Mouse (Mus musculus): ENCODE measurements around the gene Sp1. TPM values are rescaled to one million over a fixed set of nuclear protein-coding genes. Genes with fewer than 3 reads are reported as not detected.
A peak's percentile ranks its signal among the peaks of the same experiment; 100 is the strongest.

The Sp1 gene
- polyA plus RNA-seq, 2 experiments, result 17.2 to 35.7 TPM

DNA sequence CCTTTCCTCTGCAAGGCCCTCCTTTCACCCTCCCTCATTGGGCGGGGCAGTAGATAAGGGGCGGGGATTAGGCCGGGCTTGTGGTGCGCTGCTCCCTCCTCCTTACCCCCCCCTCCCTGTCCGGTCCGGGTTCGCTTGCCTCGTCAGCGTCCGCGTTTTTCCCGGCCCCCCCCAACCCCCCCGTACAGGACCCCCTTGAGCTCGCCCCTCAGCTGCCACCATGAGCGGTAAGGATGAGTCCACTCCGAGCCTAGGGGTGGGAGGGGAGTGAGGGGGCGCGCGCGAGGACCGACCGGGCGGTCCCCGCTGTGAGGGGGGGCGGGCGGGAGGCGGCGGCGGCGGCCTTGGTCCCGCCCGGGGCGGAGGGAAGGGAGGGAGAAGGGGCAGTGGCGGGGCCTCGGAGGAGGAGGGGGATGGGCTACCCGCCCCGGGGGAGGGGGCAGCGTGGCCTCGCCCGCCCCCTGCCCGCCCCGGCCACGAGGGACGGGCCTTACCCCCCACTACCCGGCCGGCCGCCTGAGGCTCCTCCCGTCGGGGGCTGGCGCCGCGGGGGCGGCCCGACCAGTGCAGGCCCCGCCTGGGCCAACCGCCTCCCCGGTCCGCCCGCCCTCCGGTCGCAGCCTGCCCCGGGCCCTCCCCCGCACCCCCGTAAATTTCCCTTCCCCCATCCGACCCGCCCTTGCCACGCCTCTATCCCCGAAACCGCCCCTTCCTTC, 411 bp downstream of the Sp1 start:
- H3K4me3 ChIP-seq (replicated peaks; ENCODE audit: low read length), result peak overlapping the region; percentile 87
- H3K4me2 ChIP-seq (replicated peaks; ENCODE audit: low read depth, low read length, severe bottlenecking), result peak overlapping the region; percentile 41
- 2% methylated on average over 25 of the region's 69 CpGs for WGBS
- H3K9ac ChIP-seq (ENCODE audit: low read depth, low read length, severe bottlenecking), result peak overlapping the region; percentile 97
- ATAC-seq (ENCODE audit: low FRiP score, low read depth) (0 out of 2 replicates have a peak, but pooled peaks have one; percentile 1), DNase-seq (ENCODE audit: low spot score) (peak; percentile 78)
- no peaks in the 10 kb centered on the region for H3K9me3 ChIP-seq (ENCODE audit: control insufficient read depth, low read length)
- H3K27ac ChIP-seq (replicated peaks; ENCODE audit: low read depth, low read length), result peak overlapping the region; percentile 98
- TF ChIP-seq POLR2A (IDR thresholded peaks at IDR 0.05; ENCODE audit: borderline replicate concordance, extremely low read depth, insufficient read depth, insufficient read length), result no peak
- peaks cover 11% of the 10 kb centered on the region for H3K4me1 ChIP-seq (ENCODE audit: control insufficient read depth, insufficient read depth, low read length)
- H3K36me3 ChIP-seq (ENCODE audit: control insufficient read depth, insufficient read depth, low read length), result peaks cover 35% of the 10 kb centered on the region
- H3K27me3 ChIP-seq (ENCODE audit: control insufficient read depth, insufficient read depth, low read length), result no peaks in the 10 kb centered on the region

DNA sequence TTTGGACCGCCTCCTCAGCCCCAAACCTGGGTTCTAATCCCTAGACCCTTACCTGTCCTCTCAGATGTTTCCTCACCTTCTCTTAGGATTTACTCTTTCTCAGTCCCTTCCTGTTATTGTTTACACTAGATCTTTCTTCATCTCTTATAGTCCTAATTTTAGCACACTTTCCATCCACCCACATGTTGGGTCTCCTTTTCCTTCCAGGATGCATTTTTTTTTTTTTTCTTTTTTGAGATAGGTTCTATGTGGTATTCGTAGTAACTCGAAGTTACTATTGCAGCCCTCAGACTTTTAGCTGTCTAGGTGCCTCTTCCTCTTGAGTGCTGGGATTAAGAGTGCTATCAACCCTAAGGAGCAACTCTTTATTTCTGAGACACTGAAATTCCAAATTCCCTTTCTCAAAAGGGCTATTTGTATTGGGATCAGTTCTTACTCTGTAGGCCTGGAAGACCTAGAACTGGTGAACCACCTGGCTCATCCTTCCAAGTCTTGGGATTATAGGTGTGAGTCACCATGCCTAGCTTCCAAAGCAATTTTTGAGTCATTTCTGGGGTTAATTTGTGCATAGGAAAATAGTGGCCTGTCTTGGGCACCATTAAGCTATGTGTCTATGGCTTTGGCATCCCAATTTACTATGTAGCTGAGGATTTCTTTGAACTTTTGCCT, 1.1 kb downstream of the Sp1 start:
- Histone ChIP-seq H3K9me3 (ENCODE audit: control insufficient read depth, low read length) (no peaks in the 10 kb centered on the region), H3K27ac (replicated peaks; ENCODE audit: low read depth, low read length) (peak overlapping the region; percentile 98), H3K4me3 (replicated peaks; ENCODE audit: low read length) (peak overlapping the region; percentile 87), H3K4me2 (replicated peaks; ENCODE audit: low read depth, low read length, severe bottlenecking) (peak overlapping the region; percentile 41), H3K27me3 (ENCODE audit: control insufficient read depth, insufficient read depth, low read length) (no peaks in the 10 kb centered on the region), H3K36me3 (ENCODE audit: control insufficient read depth, insufficient read depth, low read length) (peaks cover 35% of the 10 kb centered on the region), H3K9ac (ENCODE audit: low read depth, low read length, severe bottlenecking) (peak overlapping the region; percentile 97), H3K4me1 (ENCODE audit: control insufficient read depth, insufficient read depth, low read length) (peaks cover 11% of the 10 kb centered on the region)
- no peak for TF ChIP-seq POLR2A (IDR thresholded peaks at IDR 0.05; ENCODE audit: borderline replicate concordance, extremely low read depth, insufficient read depth, insufficient read length)
- WGBS, result 22% methylated on average over 3 of the region's 3 CpGs
- DNase-seq (ENCODE audit: low spot score) (no peak), ATAC-seq (ENCODE audit: low FRiP score, low read depth) (no peak)

DNA sequence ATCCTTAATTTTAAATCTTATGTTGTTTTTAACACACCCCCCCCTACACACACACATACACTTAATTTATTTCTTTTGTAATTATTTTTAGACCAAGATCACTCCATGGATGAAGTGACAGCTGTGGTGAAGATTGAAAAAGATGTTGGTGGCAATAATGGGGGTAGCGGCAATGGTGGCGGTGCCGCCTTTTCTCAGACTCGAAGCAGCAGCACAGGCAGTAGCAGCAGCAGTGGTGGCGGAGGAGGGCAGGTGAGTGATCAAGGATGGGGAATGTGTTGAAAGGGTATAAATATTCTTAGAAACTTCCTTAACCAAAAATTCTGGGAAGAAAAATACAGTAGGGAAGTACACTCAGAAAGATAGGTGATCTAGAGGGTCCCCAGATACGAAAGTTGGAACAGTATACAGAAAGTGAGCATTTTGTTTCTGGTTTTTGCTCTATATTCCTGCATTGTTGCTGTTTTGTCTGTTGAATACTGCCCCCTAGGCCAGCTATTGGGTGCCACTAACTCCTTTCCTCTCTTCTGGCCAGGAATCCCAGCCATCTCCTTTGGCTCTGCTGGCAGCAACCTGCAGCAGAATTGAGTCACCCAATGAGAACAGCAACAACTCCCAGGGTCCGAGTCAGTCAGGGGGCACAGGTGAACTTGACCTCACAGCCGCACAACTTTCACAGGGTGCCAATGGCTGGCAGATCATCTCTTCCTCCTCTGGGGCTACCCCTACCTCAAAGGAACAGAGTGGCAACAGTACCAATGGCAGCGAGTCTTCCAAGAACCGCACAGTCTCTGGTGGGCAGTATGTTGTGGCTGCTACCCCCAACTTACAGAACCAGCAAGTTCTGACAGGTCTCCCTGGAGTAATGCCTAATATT, 2.0 kb downstream of the Sp1 start:
- H3K4me1 ChIP-seq (ENCODE audit: control insufficient read depth, insufficient read depth, low read length), result peaks cover 11% of the 10 kb centered on the region
- no peak overlapping the region for H3K4me3 ChIP-seq (replicated peaks; ENCODE audit: low read length)
- 96% methylated on average over 10 of the region's 10 CpGs for WGBS
- no peak for ATAC-seq (ENCODE audit: low FRiP score, low read depth)
- H3K9me3 ChIP-seq (ENCODE audit: control insufficient read depth, low read length), result no peaks in the 10 kb centered on the region
- H3K27ac ChIP-seq (replicated peaks; ENCODE audit: low read depth, low read length), result no peak overlapping the region
- H3K27me3 ChIP-seq (ENCODE audit: control insufficient read depth, insufficient read depth, low read length), result no peaks in the 10 kb centered on the region
- H3K36me3 ChIP-seq (ENCODE audit: control insufficient read depth, insufficient read depth, low read length), result peaks cover 41% of the 10 kb centered on the region
- no peak for DNase-seq (ENCODE audit: low spot score)
- H3K4me2 ChIP-seq (replicated peaks; ENCODE audit: low read depth, low read length, severe bottlenecking), result 0 out of 2 replicates have a peak overlapping the region, but pooled peaks have one; percentile 41
- no peak overlapping the region for H3K9ac ChIP-seq (ENCODE audit: low read depth, low read length, severe bottlenecking)
- TF ChIP-seq POLR2A (IDR thresholded peaks at IDR 0.05; ENCODE audit: borderline replicate concordance, extremely low read depth, insufficient read depth, insufficient read length), result no peak

DNA sequence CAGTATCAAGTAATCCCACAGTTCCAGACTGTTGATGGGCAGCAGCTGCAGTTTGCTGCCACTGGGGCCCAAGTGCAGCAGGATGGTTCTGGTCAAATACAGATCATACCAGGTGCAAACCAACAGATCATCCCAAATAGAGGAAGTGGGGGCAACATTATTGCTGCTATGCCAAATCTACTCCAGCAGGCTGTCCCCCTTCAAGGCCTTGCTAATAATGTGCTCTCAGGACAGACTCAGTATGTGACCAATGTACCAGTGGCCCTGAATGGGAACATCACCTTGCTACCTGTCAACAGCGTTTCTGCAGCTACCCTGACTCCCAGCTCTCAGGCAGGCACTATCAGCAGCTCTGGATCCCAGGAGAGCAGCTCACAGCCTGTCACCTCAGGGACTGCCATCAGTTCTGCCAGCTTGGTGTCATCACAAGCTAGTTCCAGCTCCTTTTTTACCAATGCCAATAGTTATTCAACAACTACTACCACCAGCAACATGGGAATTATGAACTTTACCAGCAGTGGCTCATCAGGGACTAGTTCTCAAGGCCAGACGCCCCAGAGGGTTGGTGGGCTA, 2.7 kb downstream of the Sp1 start:
- ATAC-seq (ENCODE audit: low FRiP score, low read depth), result no peak
- no peak overlapping the region for H3K4me3 ChIP-seq (replicated peaks; ENCODE audit: low read length)
- H3K27ac ChIP-seq (replicated peaks; ENCODE audit: low read depth, low read length), result no peak overlapping the region
- H3K9ac ChIP-seq (ENCODE audit: low read depth, low read length, severe bottlenecking), result no peak overlapping the region
- H3K36me3 ChIP-seq (ENCODE audit: control insufficient read depth, insufficient read depth, low read length), result peaks cover 47% of the 10 kb centered on the region
- no peak for DNase-seq (ENCODE audit: low spot score)
- H3K9me3 ChIP-seq (ENCODE audit: control insufficient read depth, low read length), result no peaks in the 10 kb centered on the region
- no peak overlapping the region for H3K4me2 ChIP-seq (replicated peaks; ENCODE audit: low read depth, low read length, severe bottlenecking)
- peaks cover 11% of the 10 kb centered on the region for H3K4me1 ChIP-seq (ENCODE audit: control insufficient read depth, insufficient read depth, low read length)
- WGBS, result 70% methylated on average over 2 of the region's 2 CpGs
- no peak for TF ChIP-seq POLR2A (IDR thresholded peaks at IDR 0.05; ENCODE audit: borderline replicate concordance, extremely low read depth, insufficient read depth, insufficient read length)
- no peaks in the 10 kb centered on the region for H3K27me3 ChIP-seq (ENCODE audit: control insufficient read depth, insufficient read depth, low read length)

DNA sequence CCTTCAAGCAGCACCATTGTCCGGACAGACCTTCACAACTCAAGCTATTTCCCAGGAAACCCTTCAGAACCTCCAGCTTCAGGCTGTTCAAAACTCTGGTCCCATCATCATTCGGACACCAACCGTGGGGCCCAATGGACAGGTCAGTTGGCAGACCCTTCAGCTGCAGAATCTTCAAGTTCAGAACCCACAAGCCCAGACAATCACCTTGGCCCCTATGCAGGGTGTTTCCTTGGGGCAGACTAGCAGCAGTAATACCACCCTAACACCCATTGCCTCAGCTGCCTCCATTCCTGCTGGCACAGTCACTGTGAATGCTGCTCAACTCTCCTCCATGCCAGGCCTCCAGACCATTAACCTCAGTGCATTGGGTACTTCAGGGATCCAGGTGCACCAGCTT, 3.3 kb downstream of the Sp1 start:
- Histone ChIP-seq H3K27ac (replicated peaks; ENCODE audit: low read depth, low read length) (no peak overlapping the region), H3K9me3 (ENCODE audit: control insufficient read depth, low read length) (no peaks in the 10 kb centered on the region), H3K4me3 (replicated peaks; ENCODE audit: low read length) (no peak overlapping the region), H3K4me2 (replicated peaks; ENCODE audit: low read depth, low read length, severe bottlenecking) (no peak overlapping the region; the same call in 1 of the 2 replicates), H3K36me3 (ENCODE audit: control insufficient read depth, insufficient read depth, low read length) (peaks cover 54% of the 10 kb centered on the region), H3K4me1 (ENCODE audit: control insufficient read depth, insufficient read depth, low read length) (peaks cover 11% of the 10 kb centered on the region), H3K9ac (ENCODE audit: low read depth, low read length, severe bottlenecking) (no peak overlapping the region), H3K27me3 (ENCODE audit: control insufficient read depth, insufficient read depth, low read length) (no peaks in the 10 kb centered on the region)
- DNase-seq (ENCODE audit: low spot score) (no peak), ATAC-seq (ENCODE audit: low FRiP score, low read depth) (no peak)
- 100% methylated on average over 3 of the region's 3 CpGs for whole genome bisulfite sequencing
- TF ChIP-seq POLR2A (IDR thresholded peaks at IDR 0.05; ENCODE audit: borderline replicate concordance, extremely low read depth, insufficient read depth, insufficient read length), result no peak
